Mouse (Mus musculus): ENCODE measurements around the gene Naa38. TPM values are rescaled to one million over a fixed set of nuclear protein-coding genes. Genes with fewer than 3 reads are reported as not detected.

Naa38 gene
- total RNA-seq, 1 experiment from 2014 or later: 181 TPM

- no peak for ATAC-seq (replicated peaks; ENCODE audit: low read depth, poor library complexity, severe bottlenecking)
These were observed 28.6 kb downstream of the Naa38 start for GRCm38 (mm10) chr11:69423885-69424284.

GRCm38 (mm10) chr11:69426246-69426645 lies 31.0 kb downstream of the Naa38 start:
- no peak for ATAC-seq (replicated peaks; ENCODE audit: low read depth, poor library complexity, severe bottlenecking)

GRCm38 (mm10) chr11:69428751-69429150 lies 33.5 kb downstream of the Naa38 start:
- peak; percentile 73 for ATAC-seq (replicated peaks; ENCODE audit: low read depth, poor library complexity, severe bottlenecking)

- 0 out of 2 replicates have a peak, but pooled peaks have one; percentile 24 for ATAC-seq (replicated peaks; ENCODE audit: low read depth, poor library complexity, severe bottlenecking)
These were observed 34.0 kb downstream of the Naa38 start for GRCm38 (mm10) chr11:69429313-69429712.

GRCm38 (mm10) chr11:69430631-69431030 lies 35.3 kb downstream of the Naa38 start:
- no peak for ATAC-seq (replicated peaks; ENCODE audit: low read depth, poor library complexity, severe bottlenecking)

GRCm38 (mm10) chr11:69431829-69432639 lies 36.7 kb downstream of the Naa38 start:
- peak; percentile 91 for ATAC-seq (replicated peaks; ENCODE audit: low read depth, poor library complexity, severe bottlenecking)

- no peak for ATAC-seq (replicated peaks; ENCODE audit: low read depth, poor library complexity, severe bottlenecking)
These were observed 37.3 kb downstream of the Naa38 start for GRCm38 (mm10) chr11:69432640-69432982.

- ATAC-seq (replicated peaks; ENCODE audit: low read depth, poor library complexity, severe bottlenecking): no peak
These were observed 37.9 kb downstream of the Naa38 start for GRCm38 (mm10) chr11:69433189-69433588.

GRCm38 (mm10) chr11:69437291-69437690 lies 42.0 kb downstream of the Naa38 start:
- no peak for ATAC-seq (replicated peaks; ENCODE audit: low read depth, poor library complexity, severe bottlenecking)

GRCm38 (mm10) chr11:69443328-69443727 lies 48.0 kb downstream of the Naa38 start:
- no peak for ATAC-seq (replicated peaks; ENCODE audit: low read depth, poor library complexity, severe bottlenecking)

Other genes starting within 250 kb of the Naa38 start
- gene Alox12b, start 238.5 kb upstream of the Naa38 start, total RNA-seq (2017): not detected in 2 replicates
- gene Alox8, start 197.6 kb upstream of the Naa38 start, total RNA-seq (2017): not detected in 2 replicates
- 0.14 TPM in 1 of 2 replicates, not detected in the other for gene Gucy2e, start 158.5 kb upstream of the Naa38 start, total RNA-seq (2017)
- gene Cntrob, start 71.7 kb upstream of the Naa38 start, total RNA-seq (2017): 20.3 and 26.5 TPM in 2 replicates
- 75.4 and 87.8 TPM in 2 replicates for gene Trappc1, start 71.5 kb upstream of the Naa38 start, total RNA-seq (2017)
- 0.05 TPM in 1 of 2 replicates, not detected in the other for gene Kcnab3, start 69.2 kb upstream of the Naa38 start, total RNA-seq (2017)
- 8.3 and 9.0 TPM in 2 replicates for gene Rnf227, start 55.0 kb upstream of the Naa38 start, total RNA-seq (2017)
- 64.5 and 68.0 TPM in 2 replicates for gene Chd3, start 26.1 kb upstream of the Naa38 start, total RNA-seq (2017)
- gene Cyb5d1, start 144 bp downstream of the Naa38 start, total RNA-seq (2017): 35.5 and 37.6 TPM in 2 replicates
- gene Tmem88, start 2.7 kb downstream of the Naa38 start, total RNA-seq (2017): 0.46 TPM in 1 of 2 replicates, not detected in the other
- 3.5 and 6.6 TPM in 2 replicates for gene Kdm6b, start 18.2 kb downstream of the Naa38 start, total RNA-seq (2017)
- 0.68 TPM in 1 of 2 replicates, not detected in the other for gene Dnah2, start 153.6 kb downstream of the Naa38 start, total RNA-seq (2017)
- gene Efnb3, start 164.7 kb downstream of the Naa38 start, total RNA-seq (2017): 0.55 TPM in 1 of 2 replicates, not detected in the other
- 5.0 and 8.0 TPM in 2 replicates for gene Wrap53, start 184.8 kb downstream of the Naa38 start, total RNA-seq (2017)
- 78.8 and 104 TPM in 2 replicates for gene Trp53, start 184.9 kb downstream of the Naa38 start, total RNA-seq (2017)
- 16.9 and 26.2 TPM in 2 replicates for gene Atp1b2, start 210.5 kb downstream of the Naa38 start, total RNA-seq (2017)
- gene Shbg, start 222.4 kb downstream of the Naa38 start, total RNA-seq (2017): not detected in 2 replicates
- not detected in 2 replicates for gene Sat2, start 226.5 kb downstream of the Naa38 start, total RNA-seq (2017)
- 38.9 and 44.1 TPM in 2 replicates for gene Fxr2, start 237.5 kb downstream of the Naa38 start, total RNA-seq (2017)

Data from common myeloid progenitor, adult 5-6 weeks (primary cell).